Mouse (Mus musculus): ENCODE data around the gene Mbd6.

DNA sequence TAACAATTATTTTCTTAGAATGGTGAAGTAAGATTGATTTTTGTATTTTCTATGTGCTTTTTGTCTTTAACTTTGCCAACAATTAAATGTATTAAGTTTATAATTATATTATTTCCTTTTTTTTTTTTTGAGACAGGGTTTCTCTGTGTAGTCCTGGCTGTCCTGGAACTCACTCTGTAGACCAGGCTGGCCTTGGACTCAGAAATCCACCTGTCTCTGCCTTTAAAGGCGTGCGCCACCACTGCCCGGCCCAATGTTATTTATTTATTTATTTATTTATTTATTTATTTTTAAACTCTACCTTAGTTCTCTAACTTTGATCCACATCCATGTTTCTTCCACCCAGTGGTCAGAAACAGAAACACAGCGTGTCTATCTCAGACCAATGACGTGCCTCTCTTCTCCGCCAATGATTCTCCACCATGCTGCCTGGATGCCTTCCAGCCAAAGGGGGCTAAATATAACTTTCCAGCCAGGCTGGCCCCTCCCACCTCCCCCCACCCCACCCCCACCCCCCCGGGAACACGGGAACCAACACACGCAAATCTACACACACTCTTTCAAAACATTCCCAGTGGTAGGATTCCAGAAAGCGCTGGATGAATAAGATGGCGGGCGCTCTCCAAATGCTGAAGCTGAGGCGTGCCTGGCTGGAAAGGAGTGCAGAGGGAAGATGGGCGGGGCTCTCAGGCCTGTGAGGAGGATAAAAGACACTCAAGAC lies 33.0 kb downstream of the Mbd6 start:
- TF ChIP-seq CTCF (IDR thresholded peaks at IDR 0.05; ENCODE audit: low read depth, low read length), result no peak
- TF ChIP-seq TAL1 (conservative IDR thresholded peaks at IDR 0.05; ENCODE audit: low read depth, low read length), result no peak
- TF ChIP-seq GATA1 (IDR thresholded peaks at IDR 0.05; ENCODE audit: borderline replicate concordance, low read length), result no peak
- no peak for TF ChIP-seq POLR2AphosphoS5 (IDR thresholded peaks at IDR 0.05; ENCODE audit: insufficient replicate concordance, low read depth, low read length)
